Mouse (Mus musculus): Measurements from ENCODE around the gene Creld1. TPM values are rescaled to one million over a fixed set of nuclear protein-coding genes. Genes with fewer than 3 reads are reported as not detected.

Creld1 gene
- 34.7 and 37.4 TPM in 2 replicates for polyA plus RNA-seq (2012; rRNA removed)

GRCm38 (mm10) chr6:113483100-113483615 lies at the start of gene Creld1:
Gene Creld1 (plus strand): TSS chr6:113483297.
- DNase-seq (ENCODE audit: low read depth): no peak

DNA sequence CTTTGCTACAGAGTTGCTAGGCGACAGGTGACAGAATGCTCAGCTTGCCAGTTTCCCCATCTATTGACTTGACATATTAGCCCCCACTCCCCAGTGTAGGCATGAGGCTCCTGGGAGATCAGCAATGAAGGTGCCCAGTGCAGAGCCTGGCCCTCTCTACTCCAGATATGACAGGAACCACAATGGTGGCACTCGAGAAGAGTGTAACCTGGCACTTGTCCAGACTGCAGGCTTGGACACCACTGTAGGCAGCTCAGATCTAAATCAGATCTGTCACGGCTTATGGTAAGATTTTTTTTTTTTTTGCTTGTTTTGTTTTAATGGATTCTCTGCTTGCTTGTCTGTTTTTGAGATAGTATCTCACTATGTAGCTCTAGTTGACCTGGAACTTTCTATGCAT lies 49.4 kb upstream of the Creld1 start:
- DNase-seq (ENCODE audit: low read depth): no peak

DNA sequence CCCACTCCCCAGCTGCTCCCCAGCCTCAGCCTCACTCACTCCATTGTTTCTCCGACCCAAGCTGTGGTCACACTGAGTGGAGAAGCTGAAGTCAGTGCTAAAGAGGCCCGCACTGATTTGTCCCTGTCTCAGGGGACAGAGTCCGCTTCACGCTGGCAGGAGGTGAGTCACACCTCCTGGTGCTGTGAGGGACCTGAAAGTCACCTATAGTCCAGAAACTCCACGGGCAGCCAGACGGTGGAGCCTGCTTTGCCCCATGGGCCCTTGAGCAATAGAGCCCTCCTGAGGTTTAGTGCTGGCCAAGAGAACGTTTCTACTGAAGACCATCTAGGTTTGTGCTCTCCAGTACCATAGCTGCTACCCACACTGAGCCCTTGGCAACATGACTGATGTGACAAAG lies 48.4 kb upstream of the Creld1 start:
- no peak for DNase-seq (ENCODE audit: low read depth)

DNA sequence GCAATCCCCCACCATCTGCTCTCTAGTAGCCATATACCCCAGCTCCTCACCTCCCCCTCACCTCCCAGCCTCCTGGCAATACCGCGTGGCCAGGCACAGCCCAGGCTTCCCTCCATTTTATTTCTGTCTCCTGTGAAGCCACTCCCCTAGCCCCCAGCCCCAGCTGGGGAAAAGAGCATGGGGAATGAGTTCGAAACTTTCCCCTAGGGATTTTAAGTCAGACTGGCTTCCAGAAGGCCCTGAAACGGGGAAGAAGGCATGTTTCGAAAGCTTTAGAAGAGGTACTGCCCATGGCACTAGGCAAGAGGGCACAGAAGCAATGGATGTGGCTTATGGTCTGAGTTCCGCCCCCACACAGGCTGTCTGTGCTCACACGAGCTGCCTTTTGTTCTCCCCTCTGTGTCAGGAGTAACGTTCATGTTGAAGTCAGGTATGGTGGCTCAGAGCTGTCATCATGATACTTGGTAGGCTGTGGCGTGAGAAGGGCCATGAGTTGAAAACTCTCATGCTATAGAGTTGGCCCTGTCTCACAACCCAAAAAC lies 47.4 kb upstream of the Creld1 start, which contains the start of gene Cidec:
Cidec (minus strand) TSS at position 97 of the 542 bp plus-strand sequence.
- no peak for DNase-seq (ENCODE audit: low read depth)

DNA sequence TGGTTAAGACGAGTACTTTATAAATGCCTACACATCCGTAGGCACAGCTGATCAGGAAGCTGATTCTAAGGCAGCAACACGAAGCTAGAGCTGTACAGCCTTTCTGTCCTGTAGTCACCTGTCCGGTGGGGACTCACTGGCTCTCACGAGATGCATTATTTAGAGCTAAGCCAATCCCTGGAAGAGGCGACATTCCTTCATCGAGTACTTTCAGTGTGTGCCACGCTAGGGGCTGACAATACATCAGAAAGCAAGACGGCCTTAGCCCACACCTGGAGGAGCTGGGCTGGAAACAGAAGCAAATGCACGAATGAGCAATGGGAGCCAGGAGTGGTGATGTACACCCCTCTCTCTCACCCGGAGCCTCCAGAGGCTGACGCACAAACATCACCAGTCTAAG lies 46.0 kb upstream of the Creld1 start:
- DNase-seq (ENCODE audit: low read depth): no peak

DNA sequence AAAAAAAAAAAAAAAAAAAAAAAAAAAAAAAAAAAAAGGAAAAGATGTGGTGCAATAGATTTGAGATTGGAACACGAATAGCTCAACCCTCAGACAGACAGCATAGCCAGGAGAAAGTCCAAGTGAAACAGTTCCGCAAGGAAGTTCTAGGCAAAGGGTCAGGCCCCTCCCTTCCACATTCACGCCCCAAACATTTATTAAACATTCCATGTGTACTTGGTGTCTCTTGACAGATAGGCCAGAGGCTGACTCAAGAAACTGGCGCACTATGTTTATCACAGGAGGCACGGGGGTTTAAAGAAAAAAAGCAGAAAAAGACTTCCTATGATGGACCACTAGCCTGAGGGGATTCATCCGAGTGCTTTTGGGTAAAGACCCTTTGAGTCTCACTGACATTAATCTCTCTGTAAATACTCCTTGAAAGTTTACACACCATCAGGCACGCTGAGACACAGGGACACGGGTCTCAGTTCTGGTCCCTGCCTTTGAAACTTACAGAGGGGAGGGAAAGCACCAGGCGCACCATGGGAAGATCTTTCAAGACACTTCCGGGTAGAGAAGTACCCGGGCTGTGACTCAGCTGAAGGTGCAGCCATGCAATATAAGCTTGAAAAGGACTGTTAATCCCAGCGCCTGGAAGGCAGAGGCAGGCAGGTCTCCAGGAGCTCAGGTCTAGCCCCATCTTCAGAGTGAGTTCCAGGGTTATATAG lies 44.2 kb upstream of the Creld1 start:
- DNase-seq (ENCODE audit: low read depth): no peak

- DNase-seq (ENCODE audit: low read depth): no peak
These were observed 42.4 kb upstream of the Creld1 start for GRCm38 (mm10) chr6:113440686-113441085.

DNA sequence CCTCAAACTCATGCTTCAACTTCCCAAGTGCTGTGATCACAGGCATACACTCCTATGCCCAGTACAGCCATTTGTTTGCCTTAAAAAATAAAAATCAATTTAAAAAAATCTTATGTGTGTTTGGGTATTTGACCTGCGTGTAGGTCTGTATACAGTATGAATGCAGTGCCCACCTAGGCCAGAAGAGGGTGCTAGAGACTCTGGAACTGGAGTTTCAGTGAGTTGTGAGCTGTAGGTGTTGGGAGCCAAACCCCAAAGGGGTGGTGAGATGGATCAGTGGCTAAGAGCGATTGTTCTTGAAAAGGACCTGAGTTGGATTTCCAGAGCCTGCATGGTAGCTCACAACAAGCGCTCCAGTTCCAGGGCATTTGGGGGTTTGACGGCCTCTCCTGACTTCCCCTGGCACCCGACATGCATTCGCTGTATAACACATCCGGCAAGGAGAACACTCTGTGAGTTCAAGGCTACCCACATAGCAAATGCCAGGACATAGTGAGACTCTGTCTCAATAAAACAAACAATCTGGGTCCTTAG lies 41.9 kb upstream of the Creld1 start:
- DNase-seq (ENCODE audit: low read depth): no peak

GRCm38 (mm10) chr6:113442087-113442441 lies 41.0 kb upstream of the Creld1 start:
- DNase-seq (ENCODE audit: low read depth): no peak

DNA sequence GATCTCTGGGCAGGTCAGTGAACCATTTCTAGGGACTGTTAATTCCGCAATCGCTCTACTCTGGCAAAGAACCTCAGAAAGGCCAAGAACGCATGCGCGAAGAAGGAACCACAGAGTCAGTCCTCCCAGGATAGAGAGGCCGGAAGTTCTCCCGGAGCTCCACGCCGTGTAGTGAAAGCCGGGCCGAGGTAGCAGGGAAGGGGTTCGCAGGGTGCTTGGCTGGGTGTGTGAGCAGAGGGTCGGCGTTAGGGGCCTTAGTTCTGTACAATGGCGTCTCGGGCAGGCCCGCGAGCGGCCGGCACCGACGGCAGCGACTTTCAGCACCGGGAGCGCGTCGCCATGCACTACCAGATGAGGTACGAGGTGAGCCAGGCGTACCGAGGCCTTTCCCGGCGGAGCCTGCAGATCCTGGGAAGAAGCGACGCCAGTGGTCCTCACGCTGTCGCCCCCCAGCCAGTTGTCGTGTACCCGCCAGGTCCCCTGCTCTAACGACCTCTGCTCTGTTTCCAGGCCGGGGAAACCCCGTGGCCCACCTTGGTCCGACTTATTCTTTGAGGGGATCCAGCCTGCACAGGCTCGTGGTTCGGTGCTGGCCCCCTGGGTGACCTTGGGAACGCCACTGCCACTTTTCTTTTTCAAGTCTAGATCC lies 40.5 kb upstream of the Creld1 start, which contains the start of gene Jagn1:
Jagn1 (plus strand) TSS at position 128 of the 649 bp plus-strand sequence.
- no peak for DNase-seq (ENCODE audit: low read depth)

GRCm38 (mm10) chr6:113443091-113443490 lies 40.0 kb upstream of the Creld1 start:
- no peak for DNase-seq (ENCODE audit: low read depth)

- DNase-seq (ENCODE audit: low read depth): no peak
These were observed 38.7 kb upstream of the Creld1 start for GRCm38 (mm10) chr6:113444207-113444965.

DNA sequence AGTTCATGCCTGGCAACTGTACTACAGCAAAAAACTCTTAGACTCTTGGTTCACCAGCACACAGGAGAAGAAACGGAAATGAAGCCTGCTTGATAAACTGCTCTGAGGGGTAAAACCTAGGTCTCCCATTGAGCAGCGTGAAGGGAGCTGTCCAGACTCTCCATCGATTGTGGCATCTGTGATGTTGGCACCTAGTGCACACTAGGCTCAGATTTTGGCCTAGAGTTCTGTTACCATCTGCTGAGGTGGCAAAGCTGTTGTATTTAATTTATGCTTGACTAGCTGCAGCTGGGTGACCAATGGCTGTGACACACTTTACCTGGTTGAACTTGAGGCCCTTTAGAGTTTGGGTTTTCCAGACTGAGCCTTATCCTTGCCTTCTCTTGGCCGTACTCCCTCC lies 35.5 kb upstream of the Creld1 start:
- no peak for DNase-seq (ENCODE audit: low read depth)

- DNase-seq (ENCODE audit: low read depth): no peak
These were observed 31.3 kb upstream of the Creld1 start for GRCm38 (mm10) chr6:113451839-113452238.

- no peak for DNase-seq (ENCODE audit: low read depth)
These were observed 28.1 kb upstream of the Creld1 start for GRCm38 (mm10) chr6:113455007-113455406.

GRCm38 (mm10) chr6:113457952-113458534 lies 25.1 kb upstream of the Creld1 start, which contains the start of gene Il17re:
Gene Il17re (plus strand): TSS chr6:113458484.
- no peak for DNase-seq (ENCODE audit: low read depth)

DNA sequence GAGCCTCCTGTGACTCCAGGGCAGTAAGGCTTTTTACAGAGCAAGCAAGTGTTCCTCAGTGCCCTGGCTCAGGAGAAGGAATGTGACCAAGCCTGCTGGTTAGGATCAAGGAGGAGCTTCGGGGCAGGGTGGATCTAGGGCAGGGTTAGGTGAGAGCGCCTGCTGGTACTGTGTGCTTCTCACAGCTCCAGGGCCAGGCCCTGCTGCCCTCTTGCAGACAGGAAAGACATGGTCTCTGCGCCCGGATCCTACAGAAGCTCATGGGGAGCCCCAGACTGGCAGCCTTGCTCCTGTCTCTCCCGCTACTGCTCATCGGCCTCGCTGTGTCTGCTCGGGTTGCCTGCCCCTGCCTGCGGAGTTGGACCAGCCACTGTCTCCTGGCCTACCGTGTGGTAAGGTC lies 24.5 kb upstream of the Creld1 start:
- DNase-seq (ENCODE audit: low read depth): no peak

GRCm38 (mm10) chr6:113464040-113464439 lies 19.1 kb upstream of the Creld1 start:
- no peak for DNase-seq (ENCODE audit: low read depth)

- DNase-seq (ENCODE audit: low read depth): no peak
These were observed 17.5 kb upstream of the Creld1 start for GRCm38 (mm10) chr6:113465602-113466001.

GRCm38 (mm10) chr6:113468512-113468911 lies 14.6 kb upstream of the Creld1 start:
- DNase-seq (ENCODE audit: low read depth): no peak

DNA sequence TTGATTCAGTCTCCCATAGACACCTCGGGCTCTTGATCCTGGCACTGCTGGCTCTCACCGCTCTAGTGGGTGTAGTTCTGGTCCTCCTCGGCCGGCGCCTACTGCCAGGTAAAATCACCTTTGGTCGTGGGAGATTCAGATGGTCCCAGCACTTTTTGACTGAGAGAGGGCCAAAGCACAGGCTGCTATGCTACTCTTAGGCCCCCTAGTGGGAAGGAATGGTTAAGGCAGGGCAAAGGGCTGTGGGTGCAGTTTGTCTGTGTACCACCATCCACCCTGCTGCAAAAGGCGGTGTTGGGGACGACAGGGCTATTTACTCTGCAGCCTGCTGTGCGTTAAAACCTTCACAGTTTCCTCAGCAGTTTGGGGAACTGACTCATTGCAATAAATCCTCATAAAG lies 14.1 kb upstream of the Creld1 start:
- no peak for DNase-seq (ENCODE audit: low read depth)

Measured in gonadal fat pad, adult 2 months (tissue).